ENCODE assay signal across 21 mouse cellular contexts in genomic region chr3:45246601-45247000, GRCm38 (mm10).
DNase-seq lines count a peak whose midpoint lies in the region; ATAC-seq lines count a peak whose summit lies in the region.
"Had no signal": no experiment of that assay in that cellular context is flagged by ENCODE, and none has a peak within 500 bp of the region (broad histone marks: within the 10 kb centered on the region; RNA-seq: fewer than 3 reads in every experiment).

No protein-coding gene starts in this region.

- 78% methylated on average over 1 of the region's 1 CpGs for WGBS in hindbrain, embryonic 13.5 days

- H3K9ac ChIP-seq in hindbrain, embryonic 13.5 days: no peak overlapping the region
- H3K9ac ChIP-seq: embryonic facial prominence, embryonic 12.5 days; forebrain, embryonic 13.5 days; forebrain, embryonic 15.5 days; forebrain, postnatal 0 days had no signal

- H3K27ac ChIP-seq in hindbrain, embryonic 13.5 days: no peak overlapping the region
- H3K27ac ChIP-seq: embryonic facial prominence, embryonic 10.5 days; embryonic facial prominence, embryonic 12.5 days; forebrain, embryonic 13.5 days; forebrain, embryonic 15.5 days had no signal

- H3K27me3 ChIP-seq in hindbrain, embryonic 13.5 days: no peaks in the 10 kb centered on the region
- H3K27me3 ChIP-seq: embryonic facial prominence, embryonic 12.5 days; forebrain, embryonic 13.5 days; forebrain, embryonic 15.5 days; Patski had no signal

- DNase-seq in ES-CJ7 (ENCODE audit: low read depth, low spot score) (peak; percentile 74), R1 (ENCODE audit: low read depth, low spot score) (peak; percentile 84)
- DNase-seq in gastrocnemius, postnatal 14 days: no peak
- DNase-seq in spleen, postnatal 4 days (ENCODE audit: low spot score in 2 of 2): no peak
- DNase-seq: adrenal gland, adult 8-10 months; adrenal gland, postnatal 14 days; adrenal gland, postnatal 36 days; cerebellum, adult 11-12 months; cerebellum, adult 2 months; cerebellum, adult 9-10 months; cerebellum, postnatal 10 days; cerebellum, postnatal 25 days; forebrain, postnatal 0 days had no signal

- H3K36me3 ChIP-seq in hindbrain, embryonic 13.5 days: no peaks in the 10 kb centered on the region
- H3K36me3 ChIP-seq: embryonic facial prominence, embryonic 10.5 days; embryonic facial prominence, embryonic 12.5 days; forebrain, embryonic 15.5 days; G1E had no signal

- ATAC-seq in hindbrain, embryonic 13.5 days (ENCODE audit: low FRiP score): no peak
- ATAC-seq: activated CD4-positive, CD25-positive, alpha-beta regulatory T cell, adult 4 months; forebrain, embryonic 13.5 days; forebrain, embryonic 15.5 days; forebrain, postnatal 0 days; Patski had no signal

- H3K4me1 ChIP-seq in hindbrain, embryonic 13.5 days (replicated peaks): no peaks in the 10 kb centered on the region
- H3K4me1 ChIP-seq: embryonic facial prominence, embryonic 10.5 days; embryonic facial prominence, embryonic 12.5 days; forebrain, embryonic 13.5 days; forebrain, embryonic 15.5 days had no signal

- H3K9me3 ChIP-seq in hindbrain, embryonic 13.5 days: no peaks in the 10 kb centered on the region
- H3K9me3 ChIP-seq: embryonic facial prominence, embryonic 10.5 days; embryonic facial prominence, embryonic 12.5 days; forebrain, embryonic 13.5 days; forebrain, embryonic 15.5 days; G1E had no signal

- H3K4me2 ChIP-seq in hindbrain, embryonic 13.5 days: no peak overlapping the region
- H3K4me2 ChIP-seq: embryonic facial prominence, embryonic 12.5 days; forebrain, embryonic 13.5 days; forebrain, embryonic 15.5 days had no signal

- H3K4me3 ChIP-seq in hindbrain, embryonic 13.5 days: no peak overlapping the region
- H3K4me3 ChIP-seq: embryonic facial prominence, embryonic 10.5 days; embryonic facial prominence, embryonic 12.5 days; forebrain, embryonic 13.5 days; forebrain, embryonic 15.5 days had no signal

- intact Hi-C loops in gastrocnemius, postnatal 14 days (cut with DNase I; ENCODE audit: low total_unique reads): no loop called here

Comparison
In these comparisons a context has a peak if more than half of its experiments do, and no peak if none do; other contexts are left out.
1. DNase-seq: peak in ES-CJ7 (single experiment) and R1 (single experiment); none in gastrocnemius, postnatal 14 days (single experiment) and spleen, postnatal 4 days (0 of 2).